Mouse (Mus musculus) stomach, postnatal 0 days (tissue): Measurements from ENCODE around the gene Mipol1.

ENCODE experiments used
- CTCF ChIP-seq: IDR thresholded peaks from 2 replicates; pipeline ENCODE4 v1.5.1; 2016; ENCODE audit warnings: antibody characterized with exemption, low read depth, mild to moderate bottlenecking, moderate library complexity
- EP300 ChIP-seq: optimal IDR thresholded peaks from 2 replicates; pipeline ENCODE3; 2016; ENCODE audit warnings: antibody characterized with exemption

GRCm38 (mm10) chr12:57500246-57500645 lies 270.0 kb downstream of the Mipol1 start:
- TF ChIP-seq EP300 (no peak), CTCF (no peak)
